Mouse (Mus musculus) ovary, postnatal 10 days (tissue): ENCODE measurements around the gene Gm27179.
"Not testable (repeated sequence)": the region's sequence is repeated elsewhere in the genome, so short reads cannot be mapped to it uniquely, and the experiment has no call there.

Experiments used
- DNase-seq: peaks from one replicate; pipeline ENCODE4 v3.0.0; 2022; ENCODE audit warnings: low spot score

The Gm27179 gene

GRCm38 (mm10) chr14:69473322-69473721, 39.0 kb downstream of the Gm27179 start:
- not testable (repeated sequence) for DNase-seq

- DNase-seq = not testable (repeated sequence)
Observed at GRCm38 (mm10) chr14:69470122-69470708, 42.1 kb downstream of the Gm27179 start.

GRCm38 (mm10) chr14:69467612-69468366, 44.6 kb downstream of the Gm27179 start:
- not testable (repeated sequence) for DNase-seq

- DNase-seq = not testable (repeated sequence)
Observed at GRCm38 (mm10) chr14:69464465-69464864, 47.9 kb downstream of the Gm27179 start.
